Mouse (Mus musculus) layer of hippocampus, adult 8-10 months (tissue): ENCODE measurements around the gene Lst1. TPM values are rescaled to one million over a fixed set of nuclear protein-coding genes. Genes with fewer than 3 reads are reported as not detected.
"Not testable (repeated sequence)": the region's sequence is repeated elsewhere in the genome, so short reads cannot be mapped to it uniquely, and the experiment has no call there.

Source experiments
- DNase-seq, 2 experiments: peaks; one replicate each; pipeline ENCODE4 v3.0.0; 2022; ENCODE audit warnings: low spot score in 2 of 2
- total RNA-seq, 4 experiments: library from RNA; stranded (reverse); gene quantifications; 2 replicates each; pipeline ENCODE4 v1.2.4; 2022

Lst1 gene
- total RNA-seq: 10 to 100 TPM in 1 of 4 experiments, 1 to 10 TPM in 3; 5.0 to 13.2 (median 7.1) TPM

- DNase-seq: no peak
These were observed at the start of gene Lst1 for GRCm38 (mm10) chr17:35187959-35188610. Gene Lst1, minus strand, starts transcription at chr17:35188439.

GRCm38 (mm10) chr17:35237504-35237903, 49.3 kb upstream of the Lst1 start:
- no peak for DNase-seq

DNA sequence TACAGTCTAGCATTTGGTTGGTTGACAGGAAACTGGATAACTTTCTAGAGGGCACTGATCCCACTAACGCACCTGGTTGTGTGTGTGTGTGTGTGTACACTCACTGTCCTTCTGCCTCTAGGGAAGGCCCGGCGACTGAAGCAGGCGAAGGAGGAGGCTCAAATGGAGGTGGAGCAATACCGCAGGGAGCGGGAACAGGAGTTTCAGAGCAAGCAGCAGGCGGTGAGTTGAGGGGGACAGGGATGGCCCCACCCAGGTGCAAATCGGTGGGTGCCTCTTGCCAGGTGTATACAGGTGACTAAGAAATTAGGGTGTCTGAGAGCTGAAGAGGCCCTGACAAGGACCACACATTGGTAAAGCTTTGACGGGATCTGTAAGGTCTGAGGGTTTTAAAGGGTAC, 48.8 kb upstream of the Lst1 start:
- DNase-seq: no peak

- DNase-seq: peak; percentile 97 to 99
These were observed 48.1 kb upstream of the Lst1 start for GRCm38 (mm10) chr17:35236390-35236746.

DNA sequence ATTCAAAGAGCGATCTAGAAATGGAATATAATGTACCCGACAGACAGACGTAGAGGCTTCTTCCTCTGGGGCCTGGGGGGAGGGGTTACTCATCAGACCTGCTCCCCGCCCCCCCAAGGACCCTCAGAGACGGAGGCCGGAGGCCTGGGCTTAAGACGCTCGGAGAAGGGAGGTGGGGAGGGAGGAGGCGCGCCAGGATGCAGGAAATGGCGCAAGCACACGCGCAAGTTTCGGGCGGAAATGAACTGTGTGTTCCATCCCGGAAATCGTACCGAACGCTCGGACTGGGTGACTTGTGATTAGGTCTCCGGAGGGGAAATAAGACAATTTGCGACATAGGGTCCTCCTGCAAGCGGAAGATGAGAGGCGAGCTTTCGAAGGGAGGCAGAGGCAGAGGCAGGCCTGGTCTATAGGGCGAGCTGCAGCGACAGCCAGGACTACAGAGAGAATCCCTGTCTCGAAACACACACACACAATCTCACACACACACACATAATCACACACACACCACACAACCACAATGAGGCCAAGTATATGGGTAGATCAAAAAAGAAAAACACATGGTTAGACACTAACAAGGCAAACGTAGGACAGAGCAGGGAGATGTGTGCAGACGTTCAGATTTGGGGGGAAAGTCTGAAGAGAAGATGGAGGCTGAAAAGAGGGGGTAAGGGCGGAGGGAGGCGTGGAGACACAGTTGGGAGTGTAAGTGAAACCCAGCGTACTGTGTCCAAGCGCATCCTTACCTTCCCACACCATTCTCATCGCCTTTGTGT, 47.6 kb upstream of the Lst1 start, which contains the start of gene Nfkbil1:
Gene Nfkbil1, minus strand, starts transcription at position 179 of the 776 bp plus-strand sequence.
- peak; percentile 92 to 93 for DNase-seq

- no peak for DNase-seq
These were observed 46.7 kb upstream of the Lst1 start for GRCm38 (mm10) chr17:35234903-35235302.

- not testable (repeated sequence) for DNase-seq
These were observed 45.9 kb upstream of the Lst1 start for GRCm38 (mm10) chr17:35234090-35234489.

GRCm38 (mm10) chr17:35233114-35233980, 45.1 kb upstream of the Lst1 start, which contains the start of gene Atp6v1g2:
Gene Atp6v1g2, plus strand, starts transcription at chr17:35233660.
- DNase-seq: no peak

- no peak for DNase-seq
These were observed 44.4 kb upstream of the Lst1 start for GRCm38 (mm10) chr17:35232659-35233058.

- DNase-seq: peak in 1 of 2 experiments; percentile 88
These were observed 43.8 kb upstream of the Lst1 start for GRCm38 (mm10) chr17:35232043-35232442.

DNA sequence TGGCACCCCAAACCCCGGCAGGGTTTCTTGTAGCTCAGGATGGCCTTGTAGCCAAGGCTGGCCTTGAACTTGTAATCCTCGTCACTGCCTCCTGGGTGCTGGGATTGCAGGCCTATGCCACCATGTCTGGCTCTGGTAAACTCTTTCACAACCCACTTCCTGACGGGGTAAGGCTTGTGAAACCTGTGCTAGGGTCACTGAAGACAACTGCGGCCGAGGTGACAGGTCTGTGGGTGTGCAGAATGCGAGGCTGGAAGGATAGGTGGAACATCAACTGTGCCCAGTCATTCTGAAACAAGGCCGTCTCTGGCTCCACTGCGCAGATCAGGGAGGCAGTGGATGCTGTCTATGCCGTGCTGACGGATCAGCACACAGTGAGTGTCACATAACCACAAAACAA, 42.8 kb upstream of the Lst1 start:
- DNase-seq: no peak

GRCm38 (mm10) chr17:35226561-35227046, 38.4 kb upstream of the Lst1 start:
- DNase-seq: no peak

- no peak for DNase-seq
These were observed 37.2 kb upstream of the Lst1 start for GRCm38 (mm10) chr17:35225456-35225855.

GRCm38 (mm10) chr17:35224641-35225040, 36.4 kb upstream of the Lst1 start:
- DNase-seq: no peak

- no peak for DNase-seq
These were observed 34.1 kb upstream of the Lst1 start for GRCm38 (mm10) chr17:35222299-35222698.

- DNase-seq: no peak
These were observed 32.1 kb upstream of the Lst1 start, which contains the start of gene Gm16181 for GRCm38 (mm10) chr17:35220156-35220952. Gene Gm16181, plus strand, starts transcription at chr17:35220834.

DNA sequence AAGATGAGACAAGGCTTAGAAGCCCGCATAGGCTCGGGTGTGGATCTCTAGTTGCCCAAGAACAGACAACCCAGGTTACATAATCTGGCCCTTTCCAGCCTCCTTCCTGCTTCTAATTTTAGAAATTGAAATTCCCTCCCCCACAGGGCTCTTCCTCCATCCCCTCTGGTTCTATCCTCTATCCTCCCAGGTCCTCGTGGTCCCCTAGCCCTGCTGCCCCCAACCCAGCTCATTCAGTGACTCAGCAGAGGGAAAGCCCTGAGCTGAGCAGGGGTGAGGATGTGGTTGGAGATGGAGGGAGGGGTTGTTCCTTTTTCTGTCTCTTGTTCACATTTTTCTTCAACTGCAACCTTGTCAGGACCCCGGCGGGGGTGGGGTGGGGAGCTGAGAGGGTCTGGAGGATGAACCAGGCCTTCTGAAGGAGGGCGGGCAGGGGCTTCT, 31.4 kb upstream of the Lst1 start:
- DNase-seq: no peak

GRCm38 (mm10) chr17:35218516-35219193, 30.4 kb upstream of the Lst1 start:
- no peak for DNase-seq

DNA sequence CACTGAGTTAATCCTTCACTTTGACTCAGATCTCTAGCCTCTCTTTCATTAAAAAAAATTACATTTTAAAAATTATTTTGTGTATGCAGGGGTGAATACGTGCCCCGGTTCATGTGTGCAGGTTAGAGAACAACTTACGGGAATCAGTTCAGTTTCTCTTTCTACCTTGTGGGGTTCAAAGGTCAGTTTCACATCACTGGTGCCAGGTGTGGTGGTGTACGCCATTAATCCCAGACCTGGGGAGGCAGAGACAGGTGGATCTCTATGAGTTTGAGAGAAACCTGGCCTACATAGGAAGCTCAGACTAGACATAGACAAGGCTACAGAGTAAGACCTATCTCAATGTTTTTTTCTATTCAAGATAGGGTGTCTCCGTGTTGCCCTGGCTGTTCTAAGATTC, 24.8 kb upstream of the Lst1 start:
- DNase-seq: no peak

DNA sequence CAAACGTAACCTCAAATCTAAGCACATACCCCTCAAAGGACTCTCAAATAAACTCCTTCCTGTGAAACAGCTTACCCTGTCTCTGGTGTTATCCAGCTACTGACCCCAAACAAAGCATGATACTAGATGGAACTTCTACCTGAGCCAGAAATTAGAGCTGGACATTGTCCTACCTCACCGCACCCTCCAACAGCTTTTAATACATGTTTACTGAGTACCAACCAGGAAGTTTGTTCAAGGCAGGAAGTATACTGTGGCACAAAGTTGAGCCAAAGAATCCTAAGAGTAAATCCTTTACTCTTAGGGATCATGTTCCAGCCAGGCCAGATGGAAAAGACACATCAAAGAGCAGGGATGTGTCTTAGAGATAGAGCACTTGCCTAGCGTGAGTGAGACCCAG, 22.4 kb upstream of the Lst1 start:
- DNase-seq: no peak
